Comparison of ENCODE assay signal across 26 mouse cellular contexts in the genomic region with DNA sequence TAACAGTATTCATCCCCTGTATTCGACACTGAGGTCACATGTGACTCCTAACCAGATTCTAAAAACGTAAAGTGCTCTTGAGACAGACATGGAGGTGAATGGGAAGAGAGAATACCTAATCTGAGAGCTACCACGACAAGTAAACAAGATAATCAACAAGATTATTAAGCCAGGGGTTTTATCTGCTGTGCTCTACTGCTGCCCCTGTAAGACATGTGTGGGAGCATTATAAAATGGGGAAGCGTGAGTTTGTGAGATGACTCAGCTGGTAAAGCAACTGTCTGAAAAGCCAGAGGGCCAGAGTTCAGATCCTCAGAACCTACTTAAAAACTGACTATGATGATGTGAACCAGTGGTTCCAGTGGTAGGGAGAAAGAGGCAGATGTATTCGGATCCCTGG. TPM values are rescaled to one million over a fixed set of nuclear protein-coding genes. Genes with fewer than 3 reads are reported as not detected.
DNase-seq lines count a peak whose midpoint lies in the region; ATAC-seq and TF ChIP-seq lines count a peak whose summit lies in the region.
"Had no signal": no experiment of that assay in that cellular context is flagged by ENCODE, and none has a peak within 500 bp of the region (broad histone marks: within the 10 kb centered on the region; RNA-seq: fewer than 3 reads in every experiment).

No protein-coding gene starts in this region.

- TF ChIP-seq POLR2A in MEL (IDR thresholded peaks at IDR 0.05; ENCODE audit: control insufficient read depth in 1 of 2, insufficient read depth in 1 of 2, low read depth in 1 of 2, low read length in 2 of 2, poor library complexity in 1 of 2) = no peak

- no peaks in the 10 kb centered on the region for H3K79me2 ChIP-seq in MEL (ENCODE audit: control insufficient read depth, insufficient read depth, low read length, poor library complexity)

- H3K4me2 ChIP-seq in kidney, embryonic 15.5 days = no peak overlapping the region
- H3K4me2 ChIP-seq: embryonic facial prominence, embryonic 13.5 days; embryonic facial prominence, embryonic 15.5 days; forebrain, embryonic 13.5 days; forebrain, embryonic 15.5 days had no signal

- H3K27me3 ChIP-seq in MEL (ENCODE audit: control insufficient read depth in 1 of 2, insufficient read depth in 2 of 2, low read length in 2 of 2) = no peaks in the 10 kb centered on the region
- H3K27me3 ChIP-seq in midbrain, embryonic 10.5 days (ENCODE audit: low read depth, poor library complexity, severe bottlenecking) = no peaks in the 10 kb centered on the region
- no peaks in the 10 kb centered on the region for H3K27me3 ChIP-seq in kidney, embryonic 15.5 days
- H3K27me3 ChIP-seq: embryonic facial prominence, embryonic 13.5 days; embryonic facial prominence, embryonic 15.5 days; forebrain, embryonic 13.5 days; forebrain, embryonic 15.5 days; Patski had no signal

- peak; percentile 68 for DNase-seq in A20 (ENCODE audit: low read depth, low spot score)
- DNase-seq in MEL (ENCODE audit: low read depth, low spot score) = peak; percentile 50
- DNase-seq in midbrain, embryonic 10.5 days (ENCODE audit: low spot score) = no peak
- DNase-seq in lung, postnatal 10 days = no peak
- DNase-seq: adrenal gland, adult 8-10 months; adrenal gland, postnatal 14 days; adrenal gland, postnatal 36 days; cerebellum, adult 11-12 months; cerebellum, adult 2 months; cerebellum, adult 9-10 months; cerebellum, postnatal 10 days; cerebellum, postnatal 25 days; embryo, embryonic 11 days; forebrain, postnatal 0 days had no signal

- no peak for TF ChIP-seq CTCF in MEL (IDR thresholded peaks at IDR 0.05 in 2 of 3, conservative IDR thresholded peaks at IDR 0.05 in 1 of 3; ENCODE audit: control insufficient read depth in 1 of 3, insufficient read depth in 1 of 3, low read depth in 2 of 3, low read length in 3 of 3, poor library complexity in 1 of 3, severe bottlenecking in 1 of 3)

- 79% methylated on average over 5 of the region's 5 CpGs for WGBS in midbrain, embryonic 10.5 days
- WGBS in kidney, embryonic 15.5 days = 71% methylated on average over 5 of the region's 5 CpGs

- H3K4me3 ChIP-seq in MEL (ENCODE audit: control insufficient read depth in 1 of 2, insufficient read depth in 1 of 2, low read depth in 2 of 2, low read length in 2 of 2) = no peak overlapping the region
- no peak overlapping the region for H3K4me3 ChIP-seq in midbrain, embryonic 10.5 days
- H3K4me3 ChIP-seq in kidney, embryonic 15.5 days (replicated peaks) = no peak overlapping the region
- H3K4me3 ChIP-seq: embryonic facial prominence, embryonic 13.5 days; embryonic facial prominence, embryonic 15.5 days; erythroblast, embryonic 14.5 days; forebrain, embryonic 13.5 days; forebrain, embryonic 15.5 days had no signal

- no peaks in the 10 kb centered on the region for H3K4me1 ChIP-seq in MEL (ENCODE audit: control insufficient read depth in 1 of 2, insufficient read depth in 2 of 2, low read length in 2 of 2)
- H3K4me1 ChIP-seq in midbrain, embryonic 10.5 days = no peaks in the 10 kb centered on the region
- H3K4me1 ChIP-seq in kidney, embryonic 15.5 days = no peaks in the 10 kb centered on the region
- H3K4me1 ChIP-seq: embryonic facial prominence, embryonic 13.5 days; embryonic facial prominence, embryonic 15.5 days; forebrain, embryonic 13.5 days; forebrain, embryonic 15.5 days had no signal

- peaks cover 0 to 5% of the 10 kb centered on the region in 2 experiments; a peak in 2 of 4 replicates for H3K36me3 ChIP-seq in MEL (ENCODE audit: control insufficient read depth in 1 of 2, insufficient read depth in 2 of 2, low read length in 2 of 2)
- no peaks in the 10 kb centered on the region for H3K36me3 ChIP-seq in midbrain, embryonic 10.5 days
- no peaks in the 10 kb centered on the region for H3K36me3 ChIP-seq in kidney, embryonic 15.5 days
- H3K36me3 ChIP-seq: embryonic facial prominence, embryonic 13.5 days; embryonic facial prominence, embryonic 15.5 days; forebrain, embryonic 15.5 days; G1E had no signal

- TF ChIP-seq EP300 in MEL (IDR thresholded peaks at IDR 0.05; ENCODE audit: low read depth in 1 of 2, low read length in 2 of 2) = peak; percentile 47 to 50; a peak in 2 of 4 replicates

- H3K9me3 ChIP-seq in MEL (replicated peaks; ENCODE audit: insufficient read depth, low read length) = no peaks in the 10 kb centered on the region
- no peaks in the 10 kb centered on the region for H3K9me3 ChIP-seq in midbrain, embryonic 10.5 days (replicated peaks)
- H3K9me3 ChIP-seq in kidney, embryonic 15.5 days (replicated peaks) = no peaks in the 10 kb centered on the region
- H3K9me3 ChIP-seq: embryonic facial prominence, embryonic 13.5 days; embryonic facial prominence, embryonic 15.5 days; forebrain, embryonic 13.5 days; forebrain, embryonic 15.5 days; G1E had no signal

- no peak overlapping the region for H3K27ac ChIP-seq in MEL (ENCODE audit: control insufficient read depth, low read depth, low read length)
- H3K27ac ChIP-seq in midbrain, embryonic 10.5 days (replicated peaks) = no peak overlapping the region
- H3K27ac ChIP-seq in kidney, embryonic 15.5 days = no peak overlapping the region
- H3K27ac ChIP-seq: embryonic facial prominence, embryonic 13.5 days; embryonic facial prominence, embryonic 15.5 days; forebrain, embryonic 13.5 days; forebrain, embryonic 15.5 days had no signal

- no peak for TF ChIP-seq RAD21 in MEL (IDR thresholded peaks at IDR 0.05; ENCODE audit: low read depth, low read length)

- no peak overlapping the region for H3K9ac ChIP-seq in MEL (ENCODE audit: control insufficient read depth, low read depth, low read length, poor library complexity, severe bottlenecking)
- H3K9ac ChIP-seq in kidney, embryonic 15.5 days = no peak overlapping the region
- H3K9ac ChIP-seq: embryonic facial prominence, embryonic 13.5 days; embryonic facial prominence, embryonic 15.5 days; forebrain, embryonic 13.5 days; forebrain, embryonic 15.5 days; forebrain, postnatal 0 days had no signal

- ATAC-seq in common myeloid progenitor, adult 5-6 weeks (replicated peaks; ENCODE audit: low read depth, poor library complexity, severe bottlenecking) = 0 out of 2 replicates have a peak, but pooled peaks have one; percentile 42
- ATAC-seq in erythroid progenitor cell, adult 5-6 weeks (replicated peaks; ENCODE audit: low FRiP score, poor library complexity, severe bottlenecking) = no peak
- no peak for ATAC-seq in kidney, embryonic 15.5 days (replicated peaks; ENCODE audit: low FRiP score)
- ATAC-seq: activated CD4-positive, CD25-positive, alpha-beta regulatory T cell, adult 4 months; forebrain, embryonic 13.5 days; forebrain, embryonic 15.5 days; forebrain, postnatal 0 days; Patski had no signal

TF ChIP-seq in MEL, 35 proteins besides CTCF, POLR2A, EP300 and RAD21:
- peak; percentile 22; the same call in 1 of the 2 replicates for TF ChIP-seq TCF12 (IDR thresholded peaks at IDR 0.05; ENCODE audit: low read depth, low read length)
- TF ChIP-seq SMC3 (IDR thresholded peaks at IDR 0.05; ENCODE audit: low read depth, low read length) = no peak
- TF ChIP-seq MAZ (IDR thresholded peaks at IDR 0.05; ENCODE audit: low read depth, low read length) = no peak
- TF ChIP-seq BHLHE40 (IDR thresholded peaks at IDR 0.05; ENCODE audit: borderline replicate concordance, low read depth, low read length) = no peak
- TF ChIP-seq GABPA (IDR thresholded peaks at IDR 0.05; ENCODE audit: low read depth, low read length) = no peak
- TF ChIP-seq USF2 (IDR thresholded peaks at IDR 0.05; ENCODE audit: borderline replicate concordance in 1 of 2, insufficient read depth in 1 of 2, low read depth in 1 of 2, low read length in 2 of 2) = no peak
- no peak for TF ChIP-seq ETS1 (IDR thresholded peaks at IDR 0.05; ENCODE audit: low read depth, low read length)
- peak; percentile 64 for TF ChIP-seq GATA1 (IDR thresholded peaks at IDR 0.05; ENCODE audit: low read depth, low read length)
- no peak for TF ChIP-seq UBTF (IDR thresholded peaks at IDR 0.05; ENCODE audit: borderline replicate concordance, insufficient read depth, low read depth, low read length)

RNA-seq across cellular contexts. Expression of a gene that starts 22.7 kb away (rescaled TPM):
- total RNA-seq in MEL (2012; rRNA removed) = not detected in 2 replicates
- not detected for polyA plus RNA-seq in MEL (2012; ENCODE audit: insufficient read depth in 1 of 2, insufficient read length in 2 of 2, low read depth in 1 of 2, low replicate concordance in 2 of 2, missing spikeins in 1 of 2)
- not detected in 2 replicates for total RNA-seq in common myeloid progenitor, adult 5-6 weeks (2017)
- total RNA-seq in erythroid progenitor cell, adult 5-6 weeks (2015; ENCODE audit: low replicate concordance) = not detected in 2 replicates
- not detected in 2 replicates for total RNA-seq in erythroid progenitor cell, adult 5-6 weeks (2017; ENCODE audit: low replicate concordance)
- 0.06 TPM in 1 of 2 replicates, not detected in the other for polyA plus RNA-seq in midbrain, embryonic 10.5 days (2016; fragmentation: Nextera tagmentation; extraction: Ambion mirVana)
- polyA plus RNA-seq in kidney, embryonic 15.5 days (2015; fragmentation: Nextera tagmentation; extraction: Ambion mirVana) = 0.01 and 0.06 TPM in 2 replicates
- polyA plus RNA-seq: activated CD4-positive, CD25-positive, alpha-beta regulatory T cell, adult 4 months; erythroblast, embryonic 14.5 days; forebrain, embryonic 11.5 days; forebrain, embryonic 13.5 days; G1E had no signal

Comparison
In these comparisons a context has a peak if more than half of its experiments do, and no peak if none do; other contexts are left out.
1. DNase-seq: peak in A20 (single experiment) and MEL (single experiment); none in midbrain, embryonic 10.5 days (single experiment) and lung, postnatal 10 days (single experiment).